Mouse (Mus musculus): ENCODE results near the gene Catip. TPM values are rescaled to one million over a fixed set of nuclear protein-coding genes. Genes with fewer than 3 reads are reported as not detected.
"Not testable (repeated sequence)": the region's sequence is repeated elsewhere in the genome, so short reads cannot be mapped to it uniquely, and the experiment has no call there.

Catip gene
- total RNA-seq, 4 experiments from 2014 or later, result 0.21 to 1.4 (median 0.81) TPM

GRCm38 (mm10) chr1:74385064-74385463 lies 23.2 kb downstream of the Catip start:
- no peak for DNase-seq

- DNase-seq, result no peak
These were observed 23.6 kb downstream of the Catip start for GRCm38 (mm10) chr1:74385531-74385930.

- no peak for DNase-seq
These were observed 24.4 kb downstream of the Catip start for GRCm38 (mm10) chr1:74386363-74386713.

GRCm38 (mm10) chr1:74386714-74387385 lies 24.9 kb downstream of the Catip start:
- DNase-seq, result peak; percentile 91

- no peak for DNase-seq
These were observed 25.6 kb downstream of the Catip start for GRCm38 (mm10) chr1:74387386-74387988.

- DNase-seq, result no peak
These were observed 26.6 kb downstream of the Catip start for GRCm38 (mm10) chr1:74388398-74388920.

- no peak for DNase-seq
These were observed 28.0 kb downstream of the Catip start for GRCm38 (mm10) chr1:74389831-74390286.

- no peak for DNase-seq
These were observed 28.5 kb downstream of the Catip start for GRCm38 (mm10) chr1:74390287-74390906.

GRCm38 (mm10) chr1:74390924-74391748 lies 29.2 kb downstream of the Catip start, which contains the start of gene Ctdsp1:
TSS of gene Ctdsp1 (plus strand) at chr1:74391509.
- DNase-seq, result peak; percentile 98

GRCm38 (mm10) chr1:74391844-74392441 lies 30.0 kb downstream of the Catip start:
- DNase-seq, result peak; percentile 80

GRCm38 (mm10) chr1:74392446-74392994 lies 30.6 kb downstream of the Catip start:
- no peak for DNase-seq

GRCm38 (mm10) chr1:74393010-74393409 lies 31.1 kb downstream of the Catip start:
- DNase-seq, result no peak

- DNase-seq, result no peak
These were observed 31.8 kb downstream of the Catip start for GRCm38 (mm10) chr1:74393697-74394096.

- DNase-seq, result no peak
These were observed 32.4 kb downstream of the Catip start for GRCm38 (mm10) chr1:74394311-74394710.

- no peak for DNase-seq
These were observed 33.0 kb downstream of the Catip start for GRCm38 (mm10) chr1:74394858-74395257.

GRCm38 (mm10) chr1:74395290-74395689 lies 33.4 kb downstream of the Catip start:
- DNase-seq, result no peak

- not testable (repeated sequence) for DNase-seq
These were observed 34.7 kb downstream of the Catip start for GRCm38 (mm10) chr1:74396456-74397222.

GRCm38 (mm10) chr1:74397268-74397918 lies 35.5 kb downstream of the Catip start:
- peak; percentile 99 for DNase-seq

- DNase-seq, result no peak
These were observed 36.1 kb downstream of the Catip start for GRCm38 (mm10) chr1:74397919-74398451.

- no peak for DNase-seq
These were observed 38.6 kb downstream of the Catip start for GRCm38 (mm10) chr1:74400531-74400930.

Data from adrenal gland, adult 8-10 months (tissue).